Mouse (Mus musculus) limb, embryonic 13.5 days (tissue): Measurements from ENCODE around the gene Grik4. TPM values are rescaled to one million over a fixed set of nuclear protein-coding genes. Genes with fewer than 3 reads are reported as not detected.

Experiments used
- ATAC-seq: fragments of 200-750 bp; cut with Nextera tagmentation; 2 replicates; pipeline ENCODE4 v1.8.0; 2017; ENCODE audit warnings: low read depth, moderate number of reproducible peaks, moderate TSS enrichment; ENCODE audit not compliant: low FRiP score
- H3K27ac ChIP-seq: fragments of 300-500 bp; sonication (generic); 2 replicates; pipeline ENCODE4 v1.5.1; 2015; ENCODE audit warnings: inconsistent platforms, mild to moderate bottlenecking, moderate library complexity
- H3K27me3 ChIP-seq: fragments of 300-500 bp; sonication (generic); 2 replicates; pipeline ENCODE4 v1.6.1; 2015; ENCODE audit warnings: mild to moderate bottlenecking, inconsistent platforms
- H3K36me3 ChIP-seq: fragments of 300-500 bp; sonication (generic); 2 replicates; pipeline ENCODE4 v1.6.1; 2015; ENCODE audit warnings: inconsistent platforms, mild to moderate bottlenecking, moderate library complexity
- H3K4me1 ChIP-seq: fragments of 300-500 bp; sonication (generic); 2 replicates; pipeline ENCODE4 v1.6.1; 2015; ENCODE audit warnings: inconsistent platforms
- H3K4me2 ChIP-seq: fragments of 300-500 bp; sonication (generic); replicated peaks from 2 replicates; pipeline ENCODE4 v1.6.1; 2015; ENCODE audit warnings: inconsistent platforms, mild to moderate bottlenecking, moderate library complexity
- H3K4me3 ChIP-seq: fragments of 300-500 bp; sonication (generic); 2 replicates; pipeline ENCODE4 v1.5.1; 2015; ENCODE audit warnings: moderate library complexity, mild to moderate bottlenecking, inconsistent platforms
- H3K9ac ChIP-seq: fragments of 300-500 bp; sonication (generic); 2 replicates; pipeline ENCODE4 v1.6.1; 2015; ENCODE audit warnings: mild to moderate bottlenecking, inconsistent platforms
- H3K9me3 ChIP-seq: fragments of 300-500 bp; sonication (generic); 2 replicates; pipeline ENCODE4 v1.6.1; 2016; ENCODE audit warnings: inconsistent platforms
- WGBS: fragments of 180-500 bp; shearing (Covaris S2); methylation state at CpG from one replicate; pipeline ENCODE4 v1.1.7; 2015; 5-methylcytosine and 5-hydroxymethylcytosine counted together
- polyA plus RNA-seq: library from polyadenylated mRNA; unstranded; fragments of >200 nt; fragmentation: Nextera tagmentation; extraction: Ambion mirVana; gene quantifications from 2 replicates; pipeline ENCODE4 v1.2.1, GENCODE M21; 2015

The Grik4 gene
- polyA plus RNA-seq, 1 experiment from 2014 or later = 2.7 TPM

DNA sequence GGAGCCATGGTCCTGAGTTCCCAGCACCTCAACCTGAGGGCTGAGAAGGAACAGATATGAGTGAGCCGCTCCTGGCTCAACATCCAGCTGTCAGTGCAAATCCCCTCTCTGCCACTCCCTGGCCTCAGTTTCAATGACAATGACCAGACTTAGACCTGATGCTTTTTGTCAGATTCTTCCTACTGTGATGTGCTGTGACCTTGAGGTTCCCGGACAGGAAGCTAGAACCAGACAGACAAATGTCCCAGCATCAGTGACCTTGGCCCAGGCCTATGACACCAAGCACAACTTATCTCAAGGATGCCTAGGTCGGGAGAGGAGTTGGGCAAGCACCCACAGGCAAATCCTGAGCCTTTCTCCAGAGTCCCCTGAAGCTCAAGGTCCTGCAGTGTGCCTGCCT is 86.5 kb downstream of the Grik4 start:
- Histone ChIP-seq H3K4me2 (no peak overlapping the region), H3K9me3 (no peaks in the 10 kb centered on the region), H3K36me3 (no peaks in the 10 kb centered on the region), H3K27ac (no peak overlapping the region), H3K27me3 (no peaks in the 10 kb centered on the region), H3K4me1 (peaks cover 20% of the 10 kb centered on the region), H3K9ac (no peak overlapping the region), H3K4me3 (no peak overlapping the region)
- 81% methylated on average over 3 of the region's 3 CpGs for WGBS
- no peak for ATAC-seq

DNA sequence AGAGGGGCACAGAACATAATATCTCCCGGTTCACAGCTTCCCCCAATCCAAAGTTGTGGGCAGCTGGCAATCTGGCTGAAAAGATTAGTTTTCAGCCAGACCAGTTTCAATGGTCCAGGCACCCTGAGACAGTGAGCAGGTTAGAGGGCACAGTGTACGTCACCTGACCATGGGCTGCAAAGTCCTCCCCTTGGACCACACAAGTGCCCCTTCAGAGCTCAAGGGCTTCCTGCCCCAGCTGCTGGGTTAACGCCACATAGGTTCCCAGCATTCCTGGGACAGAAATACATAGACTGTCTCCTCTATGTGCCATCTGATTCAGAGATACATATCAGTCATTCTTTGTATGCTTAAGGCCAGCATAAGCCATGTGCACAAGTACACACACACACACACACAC is 91.2 kb downstream of the Grik4 start:
- Histone ChIP-seq H3K27ac (no peak overlapping the region), H3K9ac (no peak overlapping the region), H3K9me3 (no peaks in the 10 kb centered on the region), H3K4me1 (peaks cover 4% of the 10 kb centered on the region), H3K4me3 (no peak overlapping the region), H3K27me3 (no peaks in the 10 kb centered on the region), H3K4me2 (no peak overlapping the region), H3K36me3 (no peaks in the 10 kb centered on the region)
- 83% methylated on average over 3 of the region's 3 CpGs for WGBS
- ATAC-seq = no peak

DNA sequence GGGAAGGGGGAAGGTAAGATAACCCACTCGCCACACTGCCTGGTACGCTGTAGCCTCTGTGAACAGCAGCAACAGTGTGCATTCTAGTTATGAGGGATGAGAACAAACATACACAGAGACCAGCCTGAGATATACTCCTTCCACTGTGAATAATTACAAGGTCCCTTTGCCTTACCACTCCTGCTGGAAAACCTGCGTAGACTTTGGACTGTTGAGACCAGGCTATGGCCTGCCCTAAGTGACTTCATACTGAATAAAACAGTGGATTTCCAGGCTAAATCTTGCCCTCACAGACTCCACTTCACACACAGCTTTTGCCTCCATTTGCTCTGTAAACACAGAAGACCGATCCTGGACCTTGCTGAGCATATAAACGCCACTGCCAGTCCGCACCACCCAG is 94.2 kb downstream of the Grik4 start:
- H3K9ac ChIP-seq = no peak overlapping the region
- H3K27ac ChIP-seq = no peak overlapping the region
- no peaks in the 10 kb centered on the region for H3K27me3 ChIP-seq
- H3K4me3 ChIP-seq = no peak overlapping the region
- H3K4me1 ChIP-seq = peaks cover 9% of the 10 kb centered on the region
- no peak overlapping the region for H3K4me2 ChIP-seq
- no peak for ATAC-seq
- H3K36me3 ChIP-seq = no peaks in the 10 kb centered on the region
- 85% methylated on average over 6 of the region's 6 CpGs for WGBS
- H3K9me3 ChIP-seq = no peaks in the 10 kb centered on the region

DNA sequence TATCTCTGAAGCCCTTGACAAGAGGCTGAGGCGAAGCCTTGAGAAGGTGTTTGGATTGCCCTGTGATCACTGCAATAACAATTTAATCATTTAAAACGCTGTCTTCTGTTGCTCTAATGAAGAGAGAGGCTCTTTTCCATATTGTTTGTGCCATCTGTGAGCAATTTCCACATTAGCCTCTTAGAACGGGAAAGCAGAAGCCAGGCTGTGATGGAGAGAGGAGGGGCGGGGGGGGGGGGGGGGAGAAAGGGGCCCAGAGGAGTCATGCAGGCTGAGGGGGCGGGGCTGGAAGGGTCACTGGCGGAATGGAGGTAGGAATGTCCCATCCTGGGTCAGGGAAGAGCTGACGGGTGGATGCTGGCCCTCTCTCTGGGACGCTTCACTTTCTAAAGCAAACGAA is 96.2 kb downstream of the Grik4 start:
- ATAC-seq = no peak
- H3K9me3 ChIP-seq = no peaks in the 10 kb centered on the region
- no peak overlapping the region for H3K4me2 ChIP-seq
- no peaks in the 10 kb centered on the region for H3K36me3 ChIP-seq
- WGBS = 14% methylated on average over 8 of the region's 9 CpGs
- no peak overlapping the region for H3K9ac ChIP-seq
- H3K4me3 ChIP-seq = no peak overlapping the region
- H3K27ac ChIP-seq = no peak overlapping the region
- H3K27me3 ChIP-seq = no peaks in the 10 kb centered on the region
- peaks cover 12% of the 10 kb centered on the region for H3K4me1 ChIP-seq

DNA sequence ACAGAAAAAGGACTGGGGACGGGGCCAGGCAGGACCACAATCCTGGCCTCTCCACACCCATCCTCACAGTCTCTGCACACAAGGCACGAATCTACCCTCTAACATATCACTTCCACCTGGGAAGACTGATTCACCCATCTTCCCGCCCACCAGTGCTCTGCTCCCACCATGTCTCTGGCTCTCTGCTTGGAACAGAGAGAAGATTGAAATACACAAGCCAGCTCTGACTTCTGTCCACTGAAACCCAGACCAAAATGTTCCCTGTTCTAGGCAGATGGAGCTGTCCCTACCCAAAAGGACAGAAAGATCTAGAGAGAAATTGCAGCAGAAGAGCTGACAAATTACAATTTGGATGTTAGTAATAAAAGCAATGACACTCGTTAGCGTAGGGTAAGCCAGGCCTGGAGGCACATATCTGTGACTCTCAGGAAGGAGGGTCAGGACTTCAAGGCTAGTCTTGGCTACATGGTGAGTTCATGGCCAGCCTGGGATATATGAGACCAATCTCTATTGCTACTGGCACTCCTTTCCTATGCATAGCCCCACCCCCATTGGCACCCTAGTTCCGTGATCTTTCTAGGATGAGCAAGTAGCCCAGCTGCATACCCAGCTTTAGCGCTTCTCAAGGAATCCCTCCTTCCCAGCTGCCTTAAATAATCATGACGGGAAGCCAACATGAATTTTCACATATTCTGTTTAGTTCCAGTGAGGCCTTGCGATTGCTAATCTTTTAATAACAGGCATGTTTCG is 97.4 kb downstream of the Grik4 start:
- Histone ChIP-seq H3K4me3 (no peak overlapping the region), H3K4me1 (peaks cover 12% of the 10 kb centered on the region), H3K36me3 (no peaks in the 10 kb centered on the region), H3K27me3 (no peaks in the 10 kb centered on the region), H3K9ac (no peak overlapping the region), H3K9me3 (no peaks in the 10 kb centered on the region), H3K4me2 (no peak overlapping the region), H3K27ac (no peak overlapping the region)
- 78% methylated on average over 10 of the region's 10 CpGs for WGBS
- ATAC-seq = no peak

DNA sequence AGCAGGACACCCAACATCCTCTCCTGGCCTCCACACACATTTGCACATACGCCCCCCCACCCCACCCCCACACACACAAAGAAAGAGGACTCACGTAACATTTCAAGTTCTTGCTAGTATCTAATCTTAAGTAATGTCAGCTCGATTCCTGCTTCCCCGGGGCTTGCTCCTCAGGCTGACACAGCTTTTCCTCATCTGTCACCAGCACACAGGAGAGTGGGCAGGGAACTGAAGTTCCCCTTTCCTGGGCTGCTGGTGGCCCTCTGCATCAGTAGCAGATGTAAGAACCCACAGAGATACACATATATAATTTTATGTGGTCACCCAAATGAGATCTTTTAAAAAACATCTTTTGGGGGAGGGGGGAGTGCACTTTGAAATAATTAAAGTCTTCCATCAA is 98.2 kb downstream of the Grik4 start:
- Histone ChIP-seq H3K4me1 (peaks cover 12% of the 10 kb centered on the region), H3K9ac (no peak overlapping the region)

DNA sequence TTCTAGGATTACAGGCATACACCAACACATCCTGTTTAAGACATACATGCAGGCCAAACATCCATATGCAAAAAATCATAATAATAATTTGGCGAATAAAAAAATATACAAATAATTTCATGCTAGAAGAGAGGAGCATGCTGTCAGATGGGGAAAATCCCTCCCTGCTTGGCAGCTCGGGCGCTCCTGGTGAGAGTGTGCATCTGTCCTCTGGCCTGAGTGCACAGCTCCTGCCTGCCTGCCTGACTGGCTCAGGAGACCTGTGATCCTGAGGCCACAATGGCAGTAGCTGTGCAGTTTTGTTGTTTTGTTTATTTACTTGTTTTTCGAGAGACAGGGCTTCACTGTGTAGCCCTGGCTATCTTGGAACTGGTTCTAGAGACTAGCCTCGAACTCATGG is 100.0 kb downstream of the Grik4 start:
- H3K9me3 ChIP-seq = no peaks in the 10 kb centered on the region

More for the DNA sequence above, 98.2 kb downstream of the Grik4 start:
- Histone ChIP-seq H3K9me3 (no peaks in the 10 kb centered on the region), H3K4me2 (no peak overlapping the region), H3K27me3 (no peaks in the 10 kb centered on the region), H3K36me3 (no peaks in the 10 kb centered on the region), H3K4me3 (no peak overlapping the region), H3K27ac (no peak overlapping the region)
- WGBS = 60% methylated on average over 4 of the region's 4 CpGs
- ATAC-seq = no peak

DNA sequence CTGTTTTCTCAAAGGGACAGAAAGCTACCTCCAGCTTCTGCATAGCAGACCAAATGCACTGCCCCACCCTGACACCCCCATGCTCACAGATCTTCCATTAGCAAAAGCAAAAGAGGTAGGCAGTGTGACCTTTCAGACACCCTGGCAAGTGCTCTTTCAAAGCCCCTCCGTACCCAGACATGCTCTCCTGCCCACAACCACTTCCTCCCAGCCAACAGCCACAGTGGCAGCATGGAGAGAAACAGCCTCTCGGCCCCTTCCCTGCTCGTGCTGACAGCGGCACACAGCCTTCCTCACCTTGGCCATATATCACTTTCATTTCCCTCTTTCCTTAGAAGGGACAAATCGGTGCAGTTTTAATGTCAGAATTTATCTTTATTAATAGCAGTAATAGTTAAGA is 106.0 kb downstream of the Grik4 start:
- Histone ChIP-seq H3K4me2 (no peak overlapping the region), H3K27ac (no peak overlapping the region), H3K27me3 (no peaks in the 10 kb centered on the region), H3K9ac (no peak overlapping the region), H3K9me3 (no peaks in the 10 kb centered on the region), H3K36me3 (no peaks in the 10 kb centered on the region), H3K4me3 (no peak overlapping the region), H3K4me1 (peaks cover 10% of the 10 kb centered on the region)
- 53% methylated on average over 5 of the region's 5 CpGs for WGBS
- no peak for ATAC-seq

More for the DNA sequence above, 100.0 kb downstream of the Grik4 start:
- no peaks in the 10 kb centered on the region for H3K27me3 ChIP-seq
- 87% methylated on average over 5 of the region's 5 CpGs for WGBS
- no peaks in the 10 kb centered on the region for H3K36me3 ChIP-seq
- H3K4me2 ChIP-seq = no peak overlapping the region
- H3K4me3 ChIP-seq = no peak overlapping the region
- H3K27ac ChIP-seq = no peak overlapping the region
- H3K4me1 ChIP-seq = peaks cover 12% of the 10 kb centered on the region
- H3K9ac ChIP-seq = no peak overlapping the region
- no peak for ATAC-seq

DNA sequence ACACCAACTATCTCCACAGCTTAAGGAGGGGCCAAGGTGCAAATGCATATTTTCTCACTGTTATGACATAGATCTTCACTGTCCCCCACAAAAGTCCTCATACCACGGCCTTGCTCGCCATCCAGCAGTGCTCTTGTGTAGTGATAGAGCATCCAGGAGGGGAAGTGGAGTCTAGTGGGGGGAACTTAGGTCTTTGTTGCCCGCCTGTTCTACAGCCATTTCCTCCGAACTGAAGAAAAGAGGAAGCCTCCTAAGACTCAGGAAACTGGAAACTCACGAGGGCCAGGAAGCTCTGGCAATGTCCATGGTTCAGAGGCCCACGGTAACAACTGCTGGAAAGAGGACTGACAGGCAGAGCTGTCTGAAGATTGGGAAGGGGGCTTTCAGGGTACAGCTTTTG is 106.8 kb downstream of the Grik4 start:
- H3K9ac ChIP-seq = no peak overlapping the region
- no peaks in the 10 kb centered on the region for H3K27me3 ChIP-seq
- no peaks in the 10 kb centered on the region for H3K36me3 ChIP-seq
- WGBS = 74% methylated on average over 6 of the region's 6 CpGs
- ATAC-seq = no peak
- H3K4me2 ChIP-seq = no peak overlapping the region
- no peaks in the 10 kb centered on the region for H3K9me3 ChIP-seq
- peaks cover 9% of the 10 kb centered on the region for H3K4me1 ChIP-seq
- H3K27ac ChIP-seq = no peak overlapping the region
- H3K4me3 ChIP-seq = no peak overlapping the region

DNA sequence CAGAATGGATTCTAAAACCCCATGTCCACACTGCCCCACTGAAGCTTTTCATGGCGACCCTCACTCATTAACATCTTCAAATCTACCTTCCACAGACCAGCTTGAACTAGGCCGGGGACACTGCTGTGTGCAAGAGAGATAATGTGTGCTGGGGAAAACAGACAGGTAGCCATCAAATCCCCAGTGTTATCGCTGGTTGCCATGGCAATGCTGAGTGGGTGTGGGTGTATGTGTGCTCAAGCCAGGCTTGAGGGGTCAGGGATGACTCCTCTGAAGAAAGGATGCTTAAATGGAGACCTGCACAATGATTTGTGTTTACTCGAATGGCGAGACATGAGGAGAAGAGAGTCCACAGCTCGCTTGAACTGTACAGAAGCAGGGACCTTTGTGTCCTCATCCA is 112.7 kb downstream of the Grik4 start:
- Histone ChIP-seq H3K4me1 (no peaks in the 10 kb centered on the region), H3K27me3 (no peaks in the 10 kb centered on the region), H3K36me3 (no peaks in the 10 kb centered on the region), H3K27ac (no peak overlapping the region), H3K4me3 (no peak overlapping the region), H3K4me2 (no peak overlapping the region), H3K9ac (no peak overlapping the region), H3K9me3 (no peaks in the 10 kb centered on the region)
- 88% methylated on average over 6 of the region's 6 CpGs for WGBS
- no peak for ATAC-seq

DNA sequence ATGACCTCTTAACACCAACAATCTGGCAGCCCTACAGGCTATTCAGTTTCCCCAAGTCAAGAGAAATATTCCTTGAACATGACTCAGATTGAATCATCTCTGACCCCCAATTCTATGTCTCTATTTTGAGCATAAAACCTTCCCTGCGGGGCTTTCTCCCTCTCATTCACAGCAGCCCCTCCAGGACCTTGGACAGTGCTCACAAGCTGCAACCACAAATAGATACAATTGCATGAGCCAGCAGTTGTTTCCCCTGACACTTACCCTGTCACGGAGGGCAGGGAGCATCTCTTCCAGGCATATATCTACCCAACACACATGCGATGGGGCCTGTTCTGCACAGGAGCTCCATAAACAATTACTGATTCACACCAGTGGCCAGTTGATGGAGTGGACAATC is 125.0 kb downstream of the Grik4 start:
- no peaks in the 10 kb centered on the region for H3K27me3 ChIP-seq
- H3K9ac ChIP-seq = no peak overlapping the region
- no peaks in the 10 kb centered on the region for H3K36me3 ChIP-seq
- no peak overlapping the region for H3K4me3 ChIP-seq
- WGBS = 48% methylated on average over 3 of the region's 3 CpGs
- no peak overlapping the region for H3K4me2 ChIP-seq
- no peak for ATAC-seq
- no peaks in the 10 kb centered on the region for H3K9me3 ChIP-seq
- H3K27ac ChIP-seq = no peak overlapping the region
- no peaks in the 10 kb centered on the region for H3K4me1 ChIP-seq

DNA sequence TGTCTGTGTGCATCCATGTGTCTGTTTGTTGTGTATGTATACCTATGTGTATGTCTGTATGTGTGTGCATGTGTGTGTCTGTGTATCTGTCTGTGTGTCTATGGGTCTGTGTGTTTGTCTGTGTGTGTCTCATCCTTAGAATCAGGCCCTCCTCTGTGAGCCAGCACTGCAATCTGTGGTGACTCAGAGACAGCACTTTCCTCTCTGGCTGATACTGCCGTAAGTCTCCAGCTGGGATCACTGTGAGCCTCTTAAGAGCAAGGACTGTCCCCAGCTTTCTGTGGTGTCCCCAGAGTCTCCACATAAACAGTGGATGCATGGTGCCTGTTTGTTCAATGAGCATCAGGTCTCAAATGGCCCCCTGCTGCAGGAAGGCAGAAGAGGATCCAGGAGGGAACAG is 127.5 kb downstream of the Grik4 start:
- 63% methylated on average over 1 of the region's 1 CpGs for WGBS
- Histone ChIP-seq H3K27me3 (no peaks in the 10 kb centered on the region), H3K9ac (no peak overlapping the region), H3K4me1 (no peaks in the 10 kb centered on the region), H3K27ac (no peak overlapping the region), H3K9me3 (no peaks in the 10 kb centered on the region), H3K4me3 (no peak overlapping the region), H3K36me3 (no peaks in the 10 kb centered on the region), H3K4me2 (no peak overlapping the region)
- no peak for ATAC-seq

DNA sequence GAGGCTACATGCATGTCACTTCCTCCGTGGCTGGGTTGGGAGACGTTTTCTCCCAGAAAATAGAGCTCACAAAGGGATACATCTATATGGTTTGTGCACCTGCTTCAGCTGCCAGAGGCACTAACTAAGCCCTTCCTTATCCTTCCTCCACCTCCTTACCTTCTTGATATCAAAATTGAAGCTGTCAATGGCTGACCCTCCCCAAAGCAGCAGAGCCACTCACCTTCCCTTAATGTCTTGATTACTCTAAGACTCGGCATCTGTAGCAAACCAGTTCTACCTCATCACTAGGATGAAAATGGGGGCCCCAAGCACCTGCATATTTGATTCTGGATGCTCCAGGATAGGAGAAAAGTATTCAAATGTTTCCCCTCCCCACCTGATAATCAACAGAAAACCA is 135.1 kb downstream of the Grik4 start:
- Histone ChIP-seq H3K36me3 (no peaks in the 10 kb centered on the region), H3K9ac (no peak overlapping the region), H3K27me3 (no peaks in the 10 kb centered on the region), H3K9me3 (no peaks in the 10 kb centered on the region), H3K4me1 (no peaks in the 10 kb centered on the region), H3K4me3 (no peak overlapping the region), H3K27ac (no peak overlapping the region), H3K4me2 (no peak overlapping the region)
- no peak for ATAC-seq
- WGBS = 88% methylated on average over 3 of the region's 3 CpGs
